Mouse (Mus musculus): ENCODE results near the gene Csmd2.
A peak's percentile ranks its signal among the peaks of the same experiment; 100 is the strongest.

Gene Csmd2

DNA sequence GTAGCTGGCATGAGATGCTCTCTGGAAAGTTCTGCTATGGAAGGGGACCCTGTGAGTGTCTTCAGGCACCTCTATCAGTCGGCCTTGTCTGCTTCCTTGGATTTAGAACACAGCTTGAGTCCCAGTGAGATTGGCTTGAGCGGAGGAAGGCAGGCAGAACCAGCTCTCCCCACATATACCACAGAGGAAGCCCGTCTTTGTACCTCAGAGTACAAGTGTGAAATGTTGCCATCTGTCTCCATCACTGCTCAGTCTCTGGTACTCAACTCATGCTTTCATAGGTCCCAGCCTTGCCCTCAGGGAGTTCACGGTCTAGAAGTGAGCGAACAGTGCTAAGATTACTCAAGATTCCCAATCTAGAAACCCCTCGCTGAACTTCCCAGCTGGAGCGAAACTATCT is 352.8 kb downstream of the Csmd2 start:
- DNase-seq (ENCODE audit: low spot score): no peak

DNA sequence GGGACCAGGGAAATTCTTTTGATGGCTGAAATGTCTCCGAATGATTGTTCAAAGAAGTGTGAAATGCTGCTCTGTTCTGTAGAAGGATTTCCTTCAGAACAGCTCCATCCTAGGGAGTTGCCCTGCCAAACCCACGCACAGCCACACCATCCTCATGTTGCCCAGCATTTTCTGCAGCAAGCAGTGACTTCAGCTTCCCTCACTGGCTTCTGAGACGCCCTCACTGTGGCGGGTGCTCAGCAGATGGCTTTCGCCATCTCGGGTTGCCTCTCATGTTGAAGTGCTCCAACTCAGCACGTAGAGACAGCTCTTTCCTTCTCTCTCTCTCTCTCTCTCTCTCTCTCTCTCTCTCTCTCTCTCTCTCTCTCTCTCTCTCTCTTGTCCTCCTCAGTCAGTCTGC is 353.7 kb downstream of the Csmd2 start:
- no peak for DNase-seq (ENCODE audit: low spot score)

DNA sequence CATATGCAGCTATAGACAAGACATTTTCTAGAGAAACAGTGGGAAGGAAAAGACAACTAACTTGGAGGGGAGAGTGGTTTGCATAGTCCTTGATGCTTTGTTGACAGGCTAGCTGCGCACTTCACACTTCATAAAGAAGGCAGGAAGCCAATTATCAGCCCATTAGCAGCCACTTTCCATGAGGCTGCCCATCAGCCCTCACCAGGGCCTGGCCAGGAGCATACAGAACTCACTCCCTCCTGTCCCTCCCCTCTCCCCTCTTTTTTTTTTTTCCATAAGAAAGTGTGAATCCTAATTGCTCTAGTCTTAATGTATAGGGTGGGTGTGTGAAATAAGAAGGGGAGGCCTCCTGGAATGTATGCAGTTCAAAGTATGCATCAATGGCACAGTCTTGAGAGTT is 354.6 kb downstream of the Csmd2 start:
- no peak for DNase-seq (ENCODE audit: low spot score)

DNA sequence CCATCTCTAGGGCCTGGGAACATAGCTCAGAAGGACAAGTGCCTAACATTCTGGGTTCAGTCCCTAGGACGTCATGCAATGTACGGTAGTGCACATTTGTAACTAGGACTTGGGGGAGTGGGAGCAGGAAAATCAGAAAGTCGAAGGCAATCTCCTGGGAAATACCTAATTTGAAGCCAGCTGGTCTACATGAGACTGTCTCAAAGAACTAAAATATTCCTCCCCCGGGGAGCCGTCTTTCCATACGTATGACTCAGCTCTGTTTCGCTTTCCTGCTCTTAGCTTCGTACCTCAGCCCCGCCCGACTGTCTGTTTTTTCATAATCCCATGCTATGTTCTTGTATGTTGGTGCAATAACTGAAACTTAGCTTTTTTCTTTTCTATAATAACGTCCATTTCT is 371.1 kb downstream of the Csmd2 start:
- no peak for DNase-seq (ENCODE audit: low spot score)

DNA sequence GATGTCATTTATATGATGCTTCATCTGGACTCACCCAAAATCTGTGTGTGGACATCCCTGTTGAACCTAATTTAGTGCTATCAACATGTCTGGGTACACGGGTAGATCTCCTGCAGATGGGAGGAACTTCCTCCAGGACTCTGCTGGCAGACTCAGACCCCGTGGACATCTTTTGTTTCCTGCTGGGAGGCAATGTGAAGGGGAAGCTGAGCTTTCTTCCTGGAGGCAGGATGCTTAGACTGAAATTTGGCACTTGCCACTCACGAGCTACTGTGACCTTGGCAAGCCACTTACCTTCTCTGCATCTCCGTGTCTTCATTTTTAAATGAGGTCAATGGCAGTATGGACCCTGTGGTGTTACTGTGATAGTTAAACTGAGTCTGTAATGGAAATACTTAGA is 378.2 kb downstream of the Csmd2 start:
- DNase-seq (ENCODE audit: low spot score): no peak

DNA sequence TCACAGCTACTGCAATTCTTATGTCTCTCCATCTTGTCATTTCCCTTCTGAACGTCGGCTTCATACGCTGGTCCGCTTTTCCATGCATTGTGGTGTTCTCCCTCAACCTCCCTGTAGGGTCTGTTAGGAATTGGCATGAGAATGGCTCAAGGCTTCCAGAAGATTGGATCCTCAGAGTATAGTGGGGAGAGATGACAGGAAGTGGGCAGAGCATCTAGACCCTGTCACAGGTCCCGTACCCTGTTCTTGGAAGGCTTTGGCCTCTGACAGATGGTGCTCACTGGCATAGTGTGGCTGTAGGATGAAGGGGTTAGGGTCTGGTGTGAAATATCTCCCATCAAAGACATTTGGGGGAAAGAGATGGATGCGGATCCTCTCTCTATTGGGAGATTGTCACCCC is 380.4 kb downstream of the Csmd2 start:
- no peak for DNase-seq (ENCODE audit: low spot score)

DNA sequence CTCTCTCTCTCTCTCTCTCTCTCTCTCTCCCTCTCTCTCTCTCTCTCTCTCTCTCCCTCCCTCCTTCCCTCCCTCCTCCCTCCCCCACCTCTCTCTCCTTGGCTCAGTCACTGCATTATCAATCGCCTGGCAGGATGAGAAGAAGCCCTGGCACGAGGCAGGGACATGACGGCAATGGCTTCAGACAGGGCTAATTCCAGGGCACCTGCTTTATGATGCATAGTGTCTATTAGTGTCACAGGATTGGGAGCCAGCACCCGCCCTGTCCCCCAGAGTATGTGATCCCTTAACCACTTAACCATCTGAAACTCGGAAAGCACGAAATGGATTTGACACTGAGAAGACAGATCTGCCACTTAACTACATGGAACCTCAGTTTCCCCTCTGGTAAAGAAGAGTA is 384.1 kb downstream of the Csmd2 start:
- DNase-seq (ENCODE audit: low spot score): no peak

DNA sequence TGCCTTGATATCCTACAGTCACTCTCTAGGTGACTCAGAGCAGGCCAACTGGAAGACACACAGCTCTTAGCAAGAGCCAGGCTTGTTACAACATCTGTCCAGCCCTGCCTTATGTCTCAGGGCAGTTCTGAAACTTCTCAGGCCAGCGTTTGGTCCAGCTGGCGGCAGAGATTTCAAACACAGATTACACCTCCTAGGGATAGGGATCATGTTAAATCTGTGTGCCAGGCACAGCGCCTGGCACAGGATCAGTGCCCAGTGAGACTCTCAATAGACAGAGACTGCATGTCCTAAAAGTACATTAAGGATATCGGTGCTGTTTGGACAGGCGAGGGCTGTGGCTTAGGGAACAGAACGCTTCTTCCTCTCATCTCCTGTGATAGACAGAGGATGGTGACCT is 385.5 kb downstream of the Csmd2 start:
- DNase-seq (ENCODE audit: low spot score): no peak

DNA sequence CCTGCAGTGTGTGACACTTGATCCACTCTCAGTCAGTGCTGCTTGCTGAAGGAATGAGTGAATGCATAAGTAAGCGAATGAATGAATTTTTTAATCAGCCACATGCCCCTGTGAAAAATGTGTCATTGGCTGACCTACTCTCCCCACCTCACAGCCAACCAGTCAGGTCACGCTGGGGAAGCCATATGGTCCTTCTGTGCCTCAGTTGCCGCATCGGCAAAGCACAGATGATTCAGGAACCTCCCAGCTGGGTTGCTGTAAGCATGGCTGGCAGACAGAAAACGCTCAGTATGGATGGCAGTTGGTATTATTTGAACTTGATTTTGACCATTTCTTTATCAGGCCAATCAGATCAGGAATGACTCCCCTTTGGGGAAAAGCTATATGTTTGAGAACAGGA is 386.4 kb downstream of the Csmd2 start:
- DNase-seq (ENCODE audit: low spot score): no peak

DNA sequence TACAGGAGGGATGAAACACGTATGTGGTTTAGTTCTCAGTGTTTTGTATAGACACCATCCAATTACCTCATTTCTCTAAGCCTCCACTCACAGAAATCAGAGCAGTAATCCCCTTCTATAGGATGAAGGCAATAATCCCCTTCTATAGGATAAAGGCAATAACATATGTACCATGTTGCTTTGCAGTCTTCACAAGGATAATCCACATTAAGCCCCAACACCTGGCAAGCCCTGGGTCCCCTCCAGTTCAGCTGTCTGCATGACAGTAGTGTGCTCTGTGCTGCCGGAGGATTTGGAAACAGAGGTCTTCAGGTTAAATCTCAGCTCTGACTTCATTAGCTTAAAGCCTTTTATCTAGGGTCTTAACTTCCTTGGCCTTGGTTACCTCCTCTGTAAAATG is 391.3 kb downstream of the Csmd2 start:
- no peak for DNase-seq (ENCODE audit: low spot score)

DNA sequence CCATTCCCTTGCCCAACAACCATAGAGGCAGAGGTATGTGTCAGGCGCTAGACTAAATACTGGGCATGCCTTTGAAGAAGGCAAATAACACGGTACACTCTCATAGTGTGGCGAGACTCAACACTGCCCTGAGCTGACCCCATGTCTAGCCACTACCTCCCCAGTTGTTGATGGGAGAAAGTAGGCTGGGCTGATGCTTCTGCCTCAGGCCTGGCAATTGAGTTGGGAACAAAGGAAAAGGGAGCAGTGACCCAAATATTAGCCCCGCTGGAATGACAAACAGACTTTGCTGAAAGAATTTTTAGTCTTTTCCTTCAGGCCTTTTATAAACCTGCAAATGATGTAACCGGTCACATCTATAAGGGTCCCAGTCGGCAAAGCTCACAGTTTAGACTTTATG is 393.7 kb downstream of the Csmd2 start:
- DNase-seq (ENCODE audit: low spot score): no peak

DNA sequence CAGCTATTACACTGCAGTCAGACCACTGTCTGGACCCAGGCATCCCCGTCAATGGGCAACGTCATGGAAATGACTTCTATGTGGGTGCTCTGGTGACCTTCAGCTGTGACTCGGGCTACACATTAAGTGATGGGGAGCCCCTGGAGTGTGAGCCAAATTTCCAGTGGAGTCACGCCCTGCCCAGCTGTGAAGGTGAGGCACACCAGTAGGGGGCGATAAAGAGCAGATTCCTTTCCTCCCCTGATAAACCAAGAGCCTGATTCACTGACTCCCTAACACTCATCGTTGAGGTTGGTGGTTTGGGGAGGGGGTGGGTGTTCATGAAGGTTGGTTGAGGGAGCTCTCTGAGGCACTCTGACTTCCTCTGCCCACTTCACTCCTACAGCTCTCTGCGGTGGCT is 396.1 kb downstream of the Csmd2 start:
- no peak for DNase-seq (ENCODE audit: low spot score)

DNA sequence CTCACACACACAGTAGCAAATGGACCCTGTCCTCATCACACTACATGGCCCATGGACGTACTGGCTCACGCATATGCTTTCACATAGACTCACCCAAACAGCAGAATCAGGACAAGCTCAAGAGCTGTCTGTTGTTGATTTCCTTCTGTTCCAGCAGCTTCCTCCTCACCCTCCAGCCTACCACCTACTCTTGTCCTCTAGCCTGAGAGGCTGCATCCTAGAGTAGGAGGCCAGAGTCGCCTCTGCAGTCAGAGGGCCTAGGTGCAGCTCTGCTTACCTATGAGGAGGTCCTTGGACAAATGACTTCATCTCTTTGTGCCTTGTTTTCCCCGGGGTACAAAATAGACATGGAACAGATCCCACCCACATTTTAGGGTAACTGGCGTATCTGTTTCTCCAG is 403.8 kb downstream of the Csmd2 start:
- no peak for DNase-seq (ENCODE audit: low spot score)

DNA sequence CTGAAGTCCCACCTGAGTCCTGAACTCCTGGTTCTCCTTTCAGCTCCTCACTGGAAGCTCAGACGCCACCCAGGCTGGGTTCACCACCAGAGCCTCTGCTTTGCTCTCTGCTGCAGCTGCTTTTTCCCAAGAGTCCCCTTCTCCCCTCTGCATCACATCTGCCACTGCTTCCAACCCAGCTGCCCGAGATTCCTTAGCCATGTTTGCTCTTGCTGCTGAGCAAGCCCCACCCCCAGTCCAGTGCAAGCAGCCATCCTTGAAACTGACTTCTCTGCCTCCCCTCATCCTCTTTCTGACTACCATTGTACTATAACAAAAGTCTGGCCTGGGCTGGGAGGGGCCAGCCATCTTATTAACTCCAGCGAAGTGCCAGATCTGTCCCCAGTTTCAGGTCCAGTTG is 404.6 kb downstream of the Csmd2 start:
- peak; percentile 43 for DNase-seq (ENCODE audit: low spot score)

DNA sequence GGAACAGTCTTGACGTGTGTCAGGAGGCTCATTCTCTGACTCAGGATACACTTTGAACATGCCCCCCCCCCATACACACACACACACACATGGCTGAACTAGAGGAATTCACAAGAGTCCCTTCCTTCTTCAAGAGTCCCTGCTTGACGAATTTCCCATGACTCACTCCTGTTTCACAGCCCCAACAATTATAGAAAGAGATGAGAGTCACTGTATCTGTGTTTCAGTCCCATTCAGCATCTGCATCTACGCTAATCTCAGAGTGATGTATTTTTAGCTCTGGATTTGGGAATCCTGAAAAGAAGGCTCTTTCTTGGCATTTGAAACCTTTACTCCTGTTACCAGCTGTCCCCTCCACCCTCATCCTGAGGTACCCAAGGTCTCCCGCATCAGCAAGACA is 406.2 kb downstream of the Csmd2 start:
- DNase-seq (ENCODE audit: low spot score): no peak

DNA sequence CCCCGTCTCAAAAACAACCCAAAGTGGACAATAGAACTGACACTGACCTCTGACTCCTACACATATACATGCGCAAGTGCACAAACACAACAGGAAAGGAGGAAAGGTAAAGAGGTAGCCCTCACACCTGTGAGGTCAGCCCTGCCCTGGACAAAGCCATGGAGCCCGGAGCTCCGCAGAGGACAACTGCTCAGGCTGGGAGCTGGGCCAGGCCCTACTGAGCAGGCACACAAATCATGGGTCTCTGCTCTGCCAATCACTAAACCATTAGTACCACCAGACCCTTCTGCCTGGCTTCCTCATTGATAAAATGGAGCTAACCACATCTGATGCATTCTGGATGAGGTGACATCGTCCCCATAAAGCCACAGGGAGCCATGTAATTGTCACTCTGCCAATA is 409.0 kb downstream of the Csmd2 start:
- no peak for DNase-seq (ENCODE audit: low spot score)

DNA sequence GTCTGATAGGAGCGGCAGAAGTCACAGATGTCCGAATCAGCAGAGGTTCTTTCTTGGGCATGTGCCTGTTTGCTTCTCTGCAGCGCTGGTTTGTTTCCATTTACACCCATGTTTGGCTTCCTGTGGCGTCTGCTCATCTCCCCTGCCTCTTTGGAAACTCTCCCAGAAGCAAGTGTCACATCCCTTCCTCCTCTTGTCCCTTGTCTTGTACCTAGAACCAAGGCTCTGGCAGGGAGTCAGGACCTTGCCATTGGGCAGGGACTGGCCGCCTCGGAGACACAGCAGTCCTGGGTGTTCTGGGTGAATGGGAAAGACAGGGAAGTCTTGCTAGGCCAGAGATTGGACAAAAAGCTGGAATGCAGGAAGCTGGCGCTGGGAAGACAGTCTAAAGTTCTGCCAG is 410.1 kb downstream of the Csmd2 start:
- DNase-seq (ENCODE audit: low spot score): no peak

DNA sequence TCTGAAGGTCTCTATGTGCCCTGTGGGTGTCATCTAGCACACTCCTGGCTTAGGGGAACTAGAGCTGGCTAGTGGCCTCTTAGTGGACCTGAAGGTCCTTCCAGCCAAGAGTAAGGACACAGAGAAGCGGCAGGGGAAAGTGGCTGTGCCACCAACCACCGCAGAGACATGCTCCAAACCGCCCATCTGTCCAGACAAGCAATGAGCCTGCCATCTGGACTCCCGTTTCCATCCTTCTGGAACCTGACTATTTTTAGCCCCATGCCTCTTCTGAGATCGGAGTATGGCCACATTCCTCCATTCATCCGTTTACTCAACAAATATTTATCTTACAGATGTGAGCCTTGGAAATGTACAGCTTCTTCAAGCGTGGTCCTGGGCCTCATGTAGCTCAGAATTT is 411.3 kb downstream of the Csmd2 start:
- DNase-seq (ENCODE audit: low spot score): no peak

DNA sequence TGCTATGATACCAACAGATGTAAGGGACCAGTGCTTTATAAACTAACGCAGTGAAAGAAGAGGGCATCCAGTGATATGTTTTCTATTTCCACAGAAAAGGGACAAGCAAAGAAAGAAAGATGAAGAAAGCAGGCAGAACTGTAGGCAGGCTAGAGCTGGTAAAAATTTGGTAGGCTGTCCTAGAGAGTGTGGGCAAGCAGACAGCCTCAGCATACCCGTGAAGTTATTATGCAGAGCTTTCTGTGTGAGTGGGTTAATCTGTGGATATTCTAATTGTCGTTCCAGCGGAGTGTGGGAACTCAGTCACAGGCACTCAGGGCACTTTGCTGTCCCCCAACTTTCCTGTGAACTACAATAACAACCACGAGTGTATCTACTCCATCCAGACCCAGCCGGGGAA is 412.4 kb downstream of the Csmd2 start:
- DNase-seq (ENCODE audit: low spot score): no peak

DNA sequence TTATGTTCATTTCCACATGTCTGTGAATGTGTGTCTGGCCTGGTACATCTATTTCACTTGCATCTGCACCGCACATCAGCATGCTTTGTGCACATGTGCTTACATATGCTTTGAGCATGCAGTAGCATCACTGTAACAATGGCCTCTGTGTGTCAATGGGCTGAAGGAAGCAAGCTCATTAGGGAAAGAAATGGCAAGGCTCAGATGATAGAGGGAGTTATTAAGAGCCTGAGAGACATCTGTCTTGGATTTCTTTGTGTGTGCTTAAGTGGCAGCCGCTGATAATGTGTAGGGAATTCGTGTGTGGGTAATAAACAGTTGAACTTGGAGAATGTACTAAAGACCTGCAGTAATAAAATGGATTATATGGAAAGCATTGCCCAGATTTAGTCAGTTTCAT is 413.9 kb downstream of the Csmd2 start:
- DNase-seq (ENCODE audit: low spot score): no peak

DNA sequence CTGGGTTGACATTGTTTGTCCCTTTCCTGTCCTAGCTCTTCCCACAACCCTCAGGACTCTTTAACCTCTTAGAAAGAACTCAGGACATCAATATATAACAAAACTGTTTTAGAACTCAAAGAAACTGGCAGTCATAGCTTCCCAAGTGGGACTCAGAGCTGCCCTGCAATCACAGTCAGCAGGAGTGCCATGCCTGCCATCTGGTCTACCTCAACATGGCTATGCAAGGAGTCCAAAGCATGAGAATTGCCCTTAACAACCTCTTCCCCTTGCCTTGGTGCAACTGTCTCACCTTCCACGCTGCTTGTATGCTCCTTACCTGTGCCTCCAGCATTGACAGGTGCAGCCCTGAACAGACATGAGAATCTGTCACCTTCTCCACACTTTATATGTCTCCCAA is 415.0 kb downstream of the Csmd2 start:
- no peak for DNase-seq (ENCODE audit: low spot score)

DNA sequence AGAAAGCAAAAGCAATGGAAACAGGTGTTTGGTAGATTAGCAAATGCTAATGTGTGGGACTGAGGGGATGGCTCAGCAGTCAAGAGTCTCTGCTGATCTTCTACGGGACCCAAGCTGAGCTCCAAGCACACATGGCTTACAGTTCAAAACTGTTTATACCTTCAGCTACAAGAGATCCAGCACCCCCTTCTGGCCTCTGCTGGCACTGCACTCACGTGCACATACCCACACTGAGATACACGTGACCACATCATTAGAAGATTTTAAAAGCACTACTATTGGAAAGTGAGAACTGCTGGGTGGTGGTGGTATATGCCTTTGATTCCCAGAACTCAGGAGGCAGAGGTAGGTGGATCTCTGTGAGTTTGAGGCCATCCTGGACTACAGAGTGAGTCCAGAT is 417.9 kb downstream of the Csmd2 start:
- no peak for DNase-seq (ENCODE audit: low spot score)

DNA sequence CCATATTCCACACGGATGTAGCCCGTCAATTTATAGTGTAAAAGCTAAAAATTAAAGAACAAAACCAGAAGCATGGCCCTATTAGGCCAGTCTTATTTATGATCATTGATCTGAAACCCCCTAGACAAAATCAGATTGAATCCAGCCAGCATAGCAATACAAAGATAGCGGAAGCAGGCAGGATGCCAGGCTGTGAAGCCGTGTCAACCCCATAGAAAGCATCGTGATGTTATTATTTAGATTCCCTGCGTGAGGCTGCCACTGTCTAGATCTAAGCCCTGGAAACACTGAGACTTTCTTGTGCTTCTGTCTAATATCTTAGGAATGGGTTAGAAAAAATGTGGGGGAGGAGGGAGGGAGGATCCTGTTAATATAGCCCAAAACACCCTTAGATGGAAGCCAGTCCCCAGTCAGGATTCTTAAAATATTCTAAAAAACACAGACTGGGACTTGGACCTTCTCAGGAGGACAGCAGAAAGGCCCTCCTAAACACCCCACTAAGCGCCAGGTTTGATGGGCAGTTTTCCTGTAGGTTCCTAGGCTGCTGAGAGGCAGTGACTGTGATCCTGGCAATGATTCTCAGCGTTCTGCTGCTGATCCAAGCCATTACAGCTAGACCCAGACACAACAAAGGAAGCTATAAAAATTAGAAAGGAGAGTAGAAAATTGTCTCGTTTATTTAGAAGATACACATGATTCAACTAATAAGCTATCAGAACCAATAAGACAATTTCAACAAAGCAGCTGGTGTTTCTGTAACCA is 419.6 kb downstream of the Csmd2 start:
- no peak for DNase-seq (ENCODE audit: low spot score)

DNA sequence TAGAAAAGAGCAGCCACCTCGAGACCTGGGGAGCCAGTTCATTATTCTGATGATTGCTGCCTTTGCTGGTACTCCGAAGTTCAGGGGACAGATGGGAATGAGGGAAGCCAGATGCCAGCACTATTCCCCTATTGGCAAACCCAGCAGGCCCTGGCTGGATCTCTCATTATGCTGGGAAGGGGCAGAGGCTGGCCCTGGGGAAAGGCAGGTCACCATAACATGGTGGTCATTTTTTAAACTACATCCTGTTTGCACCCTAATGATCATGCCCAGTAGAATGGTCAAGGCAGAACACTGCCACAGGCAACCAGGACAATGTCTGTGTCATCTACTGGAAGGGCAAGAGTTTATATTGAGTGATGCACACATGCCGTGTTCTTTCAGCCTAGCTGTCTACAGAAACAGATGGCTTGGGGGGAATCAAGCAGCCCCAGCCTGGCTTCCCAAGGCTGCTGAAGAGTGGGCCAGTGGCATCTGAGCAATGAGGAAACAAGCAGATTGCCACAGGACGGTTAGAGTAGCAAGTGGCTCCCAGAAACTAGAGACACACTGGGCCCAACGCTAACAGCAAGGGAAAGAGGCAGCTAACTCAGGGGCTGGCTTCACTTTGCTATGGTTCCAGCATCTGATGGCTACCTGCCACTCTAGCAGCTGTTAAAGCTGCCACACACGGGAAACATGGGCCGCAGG is 424.4 kb downstream of the Csmd2 start:
- DNase-seq (ENCODE audit: low spot score): no peak
